Mouse (Mus musculus): ENCODE data around the gene Ccdc88c. TPM values are rescaled to one million over a fixed set of nuclear protein-coding genes. Genes with fewer than 3 reads are reported as not detected.
A peak's percentile ranks its signal among the peaks of the same experiment; 100 is the strongest.

The Ccdc88c gene
- polyA plus RNA-seq, 1 experiment from 2014 or later, result 15.3 TPM

GRCm38 (mm10) chr12:100941361-100941760 is 87.5 kb downstream of the Ccdc88c start:
- Histone ChIP-seq H3K27ac (ENCODE audit: low read depth) (no peak overlapping the region), H3K4me1 (ENCODE audit: insufficient read depth) (no peaks in the 10 kb centered on the region), H3K9ac (no peak overlapping the region), H3K27me3 (ENCODE audit: insufficient read depth, low read length) (no peaks in the 10 kb centered on the region), H3K9me3 (ENCODE audit: low read depth, low read length) (no peaks in the 10 kb centered on the region), H3K36me3 (ENCODE audit: insufficient read depth) (peaks cover 40% of the 10 kb centered on the region), H3K4me3 (ENCODE audit: low read depth, low read length) (no peak overlapping the region), H3K4me2 (no peak overlapping the region)
- TF ChIP-seq CTCF (IDR thresholded peaks at IDR 0.05; ENCODE audit: low read depth), result no peak
- ATAC-seq (ENCODE audit: insufficient read depth) (no peak), DNase-seq (peak; percentile 46)
- 63% methylated on average over 3 of the region's 3 CpGs for WGBS

GRCm38 (mm10) chr12:100937441-100938360 is 91.2 kb downstream of the Ccdc88c start:
- Histone ChIP-seq H3K9ac (no peak overlapping the region), H3K36me3 (ENCODE audit: insufficient read depth) (peaks cover 39% of the 10 kb centered on the region), H3K27me3 (ENCODE audit: insufficient read depth, low read length) (no peaks in the 10 kb centered on the region), H3K9me3 (ENCODE audit: low read depth, low read length) (no peaks in the 10 kb centered on the region), H3K27ac (ENCODE audit: low read depth) (peak overlapping the region; percentile 63), H3K4me2 (no peak overlapping the region), H3K4me3 (ENCODE audit: low read depth, low read length) (no peak overlapping the region), H3K4me1 (ENCODE audit: insufficient read depth) (no peaks in the 10 kb centered on the region)
- DNase-seq (peak; percentile 53), ATAC-seq (ENCODE audit: insufficient read depth) (peak; percentile 50; the same call in 1 of the 2 replicates)
- TF ChIP-seq CTCF (IDR thresholded peaks at IDR 0.05; ENCODE audit: low read depth), result no peak
- WGBS, result 58% methylated on average over 21 of the region's 21 CpGs

- Histone ChIP-seq H3K27ac (ENCODE audit: low read depth) (no peak overlapping the region; the same call in 1 of the 2 replicates), H3K36me3 (ENCODE audit: insufficient read depth) (peaks cover 37% of the 10 kb centered on the region), H3K9me3 (ENCODE audit: low read depth, low read length) (no peaks in the 10 kb centered on the region), H3K9ac (no peak overlapping the region), H3K4me2 (no peak overlapping the region), H3K27me3 (ENCODE audit: insufficient read depth, low read length) (no peaks in the 10 kb centered on the region), H3K4me1 (ENCODE audit: insufficient read depth) (no peaks in the 10 kb centered on the region), H3K4me3 (ENCODE audit: low read depth, low read length) (no peak overlapping the region)
- ATAC-seq (ENCODE audit: insufficient read depth) (no peak), DNase-seq (no peak)
- no peak for TF ChIP-seq CTCF (IDR thresholded peaks at IDR 0.05; ENCODE audit: low read depth)
- WGBS, result 81% methylated on average over 4 of the region's 4 CpGs
These were observed 92.1 kb downstream of the Ccdc88c start for GRCm38 (mm10) chr12:100936737-100937136.

- DNase-seq (peak; percentile 86), ATAC-seq (ENCODE audit: insufficient read depth) (peak; percentile 56)
- H3K9ac ChIP-seq, result no peak overlapping the region
These were observed 92.7 kb downstream of the Ccdc88c start for GRCm38 (mm10) chr12:100936116-100936515.

GRCm38 (mm10) chr12:100934796-100935195 is 94.1 kb downstream of the Ccdc88c start:
- no peak for TF ChIP-seq CTCF (IDR thresholded peaks at IDR 0.05; ENCODE audit: low read depth)
- no peaks in the 10 kb centered on the region for H3K27me3 ChIP-seq (ENCODE audit: insufficient read depth, low read length)
- ATAC-seq (ENCODE audit: insufficient read depth) (no peak), DNase-seq (no peak)
- H3K4me1 ChIP-seq (ENCODE audit: insufficient read depth), result no peaks in the 10 kb centered on the region
- H3K9me3 ChIP-seq (ENCODE audit: low read depth, low read length), result no peaks in the 10 kb centered on the region
- no peak overlapping the region for H3K9ac ChIP-seq
- 78% methylated on average over 5 of the region's 5 CpGs for WGBS
- H3K4me3 ChIP-seq (ENCODE audit: low read depth, low read length), result no peak overlapping the region
- no peak overlapping the region for H3K4me2 ChIP-seq
- no peak overlapping the region for H3K27ac ChIP-seq (ENCODE audit: low read depth)
- H3K36me3 ChIP-seq (ENCODE audit: insufficient read depth), result peaks cover 26% of the 10 kb centered on the region

More at GRCm38 (mm10) chr12:100936116-100936515, 92.7 kb downstream of the Ccdc88c start:
- peak; percentile 88 for TF ChIP-seq CTCF (IDR thresholded peaks at IDR 0.05; ENCODE audit: low read depth)
- H3K27me3 ChIP-seq (ENCODE audit: insufficient read depth, low read length), result no peaks in the 10 kb centered on the region
- H3K4me1 ChIP-seq (ENCODE audit: insufficient read depth), result no peaks in the 10 kb centered on the region
- WGBS, result 2% methylated on average over 2 of the region's 2 CpGs
- H3K9me3 ChIP-seq (ENCODE audit: low read depth, low read length), result no peaks in the 10 kb centered on the region
- peaks cover 31% of the 10 kb centered on the region for H3K36me3 ChIP-seq (ENCODE audit: insufficient read depth)
- H3K4me3 ChIP-seq (ENCODE audit: low read depth, low read length), result no peak overlapping the region
- no peak overlapping the region for H3K4me2 ChIP-seq
- H3K27ac ChIP-seq (ENCODE audit: low read depth), result no peak overlapping the region

- no peak for DNase-seq
- H3K4me2 ChIP-seq, result no peak overlapping the region
- H3K27ac ChIP-seq (ENCODE audit: low read depth), result no peak overlapping the region
- no peak for TF ChIP-seq CTCF (IDR thresholded peaks at IDR 0.05; ENCODE audit: low read depth)
- 93% methylated on average over 14 of the region's 14 CpGs for WGBS
- H3K9ac ChIP-seq, result no peak overlapping the region
- no peaks in the 10 kb centered on the region for H3K9me3 ChIP-seq (ENCODE audit: low read depth, low read length)
- ATAC-seq (ENCODE audit: insufficient read depth), result no peak
- H3K36me3 ChIP-seq (ENCODE audit: insufficient read depth), result peaks cover 42% of the 10 kb centered on the region
- no peak overlapping the region for H3K4me3 ChIP-seq (ENCODE audit: low read depth, low read length)
- H3K4me1 ChIP-seq (ENCODE audit: insufficient read depth), result no peaks in the 10 kb centered on the region
- H3K27me3 ChIP-seq (ENCODE audit: insufficient read depth, low read length), result no peaks in the 10 kb centered on the region
These were observed 97.2 kb downstream of the Ccdc88c start for GRCm38 (mm10) chr12:100931653-100932052.

- no peak for ATAC-seq (ENCODE audit: insufficient read depth)
- Histone ChIP-seq H3K4me1 (ENCODE audit: insufficient read depth) (no peaks in the 10 kb centered on the region), H3K27ac (ENCODE audit: low read depth) (no peak overlapping the region), H3K9me3 (ENCODE audit: low read depth, low read length) (no peaks in the 10 kb centered on the region), H3K36me3 (ENCODE audit: insufficient read depth) (peaks cover 47% of the 10 kb centered on the region), H3K27me3 (ENCODE audit: insufficient read depth, low read length) (no peaks in the 10 kb centered on the region), H3K9ac (no peak overlapping the region), H3K4me2 (no peak overlapping the region), H3K4me3 (ENCODE audit: low read depth, low read length) (no peak overlapping the region)
- DNase-seq, result no peak
- TF ChIP-seq CTCF (IDR thresholded peaks at IDR 0.05; ENCODE audit: low read depth), result no peak
- 90% methylated on average over 9 of the region's 9 CpGs for WGBS
These were observed 100.6 kb downstream of the Ccdc88c start for GRCm38 (mm10) chr12:100928286-100928685.

All from lung, embryonic 14.5 days (tissue).